Mouse (Mus musculus): ENCODE measurements at regions not wholly inside any gene's neighbourhood (a gene's known extent, or its start where the extent isn't known, plus 50 kb on each side); places are given as distances from the start of the nearest gene placed in this dataset.

DNA sequence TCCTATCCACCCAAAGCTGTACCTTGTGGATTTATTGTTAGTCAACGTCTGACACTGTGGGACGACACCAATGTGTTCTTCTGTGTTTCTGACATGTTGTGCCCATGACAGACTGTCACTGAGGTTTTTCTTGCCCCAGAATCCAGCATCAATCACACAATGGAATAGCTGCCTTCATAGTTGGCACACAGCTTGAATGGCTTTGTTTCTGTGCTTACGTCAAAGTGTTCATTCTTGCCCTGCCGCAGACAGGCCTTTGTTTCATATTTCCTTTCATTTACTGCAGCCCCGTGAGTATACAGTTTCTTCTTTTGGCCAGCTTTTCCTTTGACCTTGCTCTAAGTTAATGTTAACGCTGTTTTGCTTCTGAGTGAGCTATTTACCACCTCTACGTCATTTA lies 78.9 kb upstream of the Dkk2 start:
- H3K79me2 ChIP-seq (replicated peaks; ENCODE audit: control insufficient read depth, extremely low read depth, insufficient read depth, poor library complexity, severe bottlenecking): no peaks in the 10 kb centered on the region
- H3K4me3 ChIP-seq (replicated peaks in 1 of 3; ENCODE audit: low read depth in 2 of 3, low read length in 2 of 3, poor library complexity in 1 of 3): no peak overlapping the region
- H3K9me3 ChIP-seq (replicated peaks; ENCODE audit: low read length): no peaks in the 10 kb centered on the region
- dilution Hi-C loops (cut with MboI; ENCODE audit: extremely low pct_ligation_motif_present, extremely low pct_unique_long_range_greater_than_20kb, low sequenced_read_pairs): no loop called here
- no peak for DNase-seq (ENCODE audit: extremely low read depth)
- no peak overlapping the region for H3K27ac ChIP-seq (ENCODE audit: insufficient read depth, low read depth)
- H3K27me3 ChIP-seq (replicated peaks): no peaks in the 10 kb centered on the region
- in situ Hi-C loops (cut with MboI; ENCODE audit: low pct_ligation_motif_present, low pct_unique_long_range_greater_than_20kb, low sequenced_read_pairs): no loop called here
- no peak overlapping the region for H3K9ac ChIP-seq (ENCODE audit: insufficient read depth, low read depth)
- H3K36me3 ChIP-seq (replicated peaks in 1 of 2; ENCODE audit: control insufficient read depth in 1 of 2, insufficient read depth in 1 of 2, low read length in 1 of 2): no peaks in the 10 kb centered on the region
- H3K4me2 ChIP-seq (ENCODE audit: insufficient read depth, low read depth, poor library complexity, severe bottlenecking): no peak overlapping the region
- H3K4me1 ChIP-seq (ENCODE audit: control insufficient read depth in 1 of 2, insufficient read depth in 2 of 2): peaks cover 0 to 7% of the 10 kb centered on the region in 2 experiments; a peak in 1 of 4 replicates
- TF ChIP-seq RAD21 (IDR thresholded peaks at IDR 0.05; ENCODE audit: low read depth, low read length) (no peak), CHD1 (IDR thresholded peaks at IDR 0.05; ENCODE audit: low read depth, low read length) (no peak), NRF1 (IDR thresholded peaks at IDR 0.05; ENCODE audit: low read depth, low read length) (no peak), MAZ (IDR thresholded peaks at IDR 0.05; ENCODE audit: low read depth, low read length) (no peak), UBTF (IDR thresholded peaks at IDR 0.05; ENCODE audit: low read depth, low read length) (no peak), MAX (IDR thresholded peaks at IDR 0.05; ENCODE audit: low read length) (no peak), PAX5 (IDR thresholded peaks at IDR 0.05; ENCODE audit: low read length) (no peak), MAFK (IDR thresholded peaks at IDR 0.05; ENCODE audit: insufficient replicate concordance, low read length) (no peak), POLR2AphosphoS2 (IDR thresholded peaks at IDR 0.05; ENCODE audit: low read depth, low read length) (no peak), MEF2A (IDR thresholded peaks at IDR 0.05; ENCODE audit: borderline replicate concordance, low read depth, low read length) (no peak), ETS1 (conservative IDR thresholded peaks at IDR 0.05; ENCODE audit: low read depth, low read length) (no peak), ZC3H11A (IDR thresholded peaks at IDR 0.05; ENCODE audit: low read depth, low read length) (no peak), MXI1 (IDR thresholded peaks at IDR 0.05; ENCODE audit: low read depth, low read length) (no peak), GABPA (IDR thresholded peaks at IDR 0.05; ENCODE audit: insufficient replicate concordance, low read depth, low read length) (no peak), RCOR1 (conservative IDR thresholded peaks at IDR 0.05; ENCODE audit: low read depth, low read length) (no peak), MYC (IDR thresholded peaks at IDR 0.05; ENCODE audit: low read depth, low read length) (no peak), TBP (conservative IDR thresholded peaks at IDR 0.05; ENCODE audit: low read depth, low read length) (no peak), NELFE (IDR thresholded peaks at IDR 0.05; ENCODE audit: low read depth, low read length) (no peak)

GRCm38 (mm10) chr3:132006912-132007311 lies 78.2 kb upstream of the Dkk2 start:
- no peak overlapping the region for H3K9ac ChIP-seq (ENCODE audit: insufficient read depth, low read depth)
- no peaks in the 10 kb centered on the region for H3K36me3 ChIP-seq (replicated peaks in 1 of 2; ENCODE audit: control insufficient read depth in 1 of 2, insufficient read depth in 1 of 2, low read length in 1 of 2)
- no peak for DNase-seq (ENCODE audit: extremely low read depth)
- in situ Hi-C loops (cut with MboI; ENCODE audit: low pct_ligation_motif_present, low pct_unique_long_range_greater_than_20kb, low sequenced_read_pairs): no loop called here
- no peak overlapping the region for H3K27ac ChIP-seq (ENCODE audit: insufficient read depth, low read depth)
- H3K9me3 ChIP-seq (replicated peaks; ENCODE audit: low read length): no peaks in the 10 kb centered on the region
- no peaks in the 10 kb centered on the region for H3K79me2 ChIP-seq (replicated peaks; ENCODE audit: control insufficient read depth, extremely low read depth, insufficient read depth, poor library complexity, severe bottlenecking)
- H3K4me2 ChIP-seq (ENCODE audit: insufficient read depth, low read depth, poor library complexity, severe bottlenecking): no peak overlapping the region
- H3K27me3 ChIP-seq (replicated peaks): no peaks in the 10 kb centered on the region
- H3K4me1 ChIP-seq (ENCODE audit: control insufficient read depth in 1 of 2, insufficient read depth in 2 of 2): peaks cover 0 to 7% of the 10 kb centered on the region in 2 experiments; a peak in 1 of 4 replicates
- no peak for TF ChIP-seq MXI1 (IDR thresholded peaks at IDR 0.05; ENCODE audit: low read depth, low read length)
- TF ChIP-seq ZMIZ1 (IDR thresholded peaks at IDR 0.05; ENCODE audit: low read depth, low read length): no peak
- no peak for TF ChIP-seq MEF2A (IDR thresholded peaks at IDR 0.05; ENCODE audit: borderline replicate concordance, low read depth, low read length)
- TF ChIP-seq JUND (conservative IDR thresholded peaks at IDR 0.05; ENCODE audit: low read depth, low read length): no peak
- no peak for TF ChIP-seq E2F4 (IDR thresholded peaks at IDR 0.05; ENCODE audit: insufficient replicate concordance, low read depth, low read length)
- TF ChIP-seq MYC (IDR thresholded peaks at IDR 0.05; ENCODE audit: low read depth, low read length): no peak
- TF ChIP-seq ZC3H11A (IDR thresholded peaks at IDR 0.05; ENCODE audit: low read depth, low read length): no peak
- no peak for TF ChIP-seq ELF1 (IDR thresholded peaks at IDR 0.05; ENCODE audit: low read depth, low read length)
- no peak for TF ChIP-seq POLR2AphosphoS2 (IDR thresholded peaks at IDR 0.05; ENCODE audit: low read depth, low read length)
- TF ChIP-seq NELFE (IDR thresholded peaks at IDR 0.05; ENCODE audit: low read depth, low read length): no peak
- TF ChIP-seq CHD2 (IDR thresholded peaks at IDR 0.05; ENCODE audit: low read length): no peak
- TF ChIP-seq POLR2A (IDR thresholded peaks at IDR 0.05; ENCODE audit: low read depth, low read length): no peak
- TF ChIP-seq ZNF384 (IDR thresholded peaks at IDR 0.05; ENCODE audit: low read depth, low read length): no peak
- TF ChIP-seq TCF12 (IDR thresholded peaks at IDR 0.05; ENCODE audit: low read depth, low read length): no peak
- TF ChIP-seq MAFK (IDR thresholded peaks at IDR 0.05; ENCODE audit: insufficient replicate concordance, low read length): no peak
- TF ChIP-seq UBTF (IDR thresholded peaks at IDR 0.05; ENCODE audit: low read depth, low read length): no peak
- TF ChIP-seq MAZ (IDR thresholded peaks at IDR 0.05; ENCODE audit: low read depth, low read length): no peak
- TF ChIP-seq ETS1 (conservative IDR thresholded peaks at IDR 0.05; ENCODE audit: low read depth, low read length): no peak
- no peak for TF ChIP-seq USF2 (conservative IDR thresholded peaks at IDR 0.05; ENCODE audit: low read depth, low read length)
- no peak for TF ChIP-seq RAD21 (IDR thresholded peaks at IDR 0.05; ENCODE audit: low read depth, low read length)
- H3K4me3 ChIP-seq (replicated peaks in 1 of 3; ENCODE audit: low read depth in 2 of 3, low read length in 2 of 3, poor library complexity in 1 of 3): no peak overlapping the region
- dilution Hi-C loops (cut with MboI; ENCODE audit: extremely low pct_ligation_motif_present, extremely low pct_unique_long_range_greater_than_20kb, low sequenced_read_pairs): no loop called here
